Mouse (Mus musculus) testis, adult 2 months (tissue): ENCODE data around the gene Olfr644.

Experiments used
- CTCF ChIP-seq: fragments of 200-500 bp; IDR thresholded peaks from 2 replicates; pipeline ENCODE4 v1.5.1; 2012; ENCODE audit warnings: low read depth, mild to moderate bottlenecking, inconsistent platforms, low read length, moderate library complexity; ENCODE audit not compliant: control insufficient read depth, insufficient read depth, insufficient replicate concordance
- POLR2A ChIP-seq: fragments of 200-500 bp; IDR thresholded peaks from 2 replicates; pipeline ENCODE4 v1.6.1; 2012; ENCODE audit warnings: low read depth, mild to moderate bottlenecking, inconsistent platforms, low read length, moderate library complexity; ENCODE audit not compliant: control insufficient read depth

DNA sequence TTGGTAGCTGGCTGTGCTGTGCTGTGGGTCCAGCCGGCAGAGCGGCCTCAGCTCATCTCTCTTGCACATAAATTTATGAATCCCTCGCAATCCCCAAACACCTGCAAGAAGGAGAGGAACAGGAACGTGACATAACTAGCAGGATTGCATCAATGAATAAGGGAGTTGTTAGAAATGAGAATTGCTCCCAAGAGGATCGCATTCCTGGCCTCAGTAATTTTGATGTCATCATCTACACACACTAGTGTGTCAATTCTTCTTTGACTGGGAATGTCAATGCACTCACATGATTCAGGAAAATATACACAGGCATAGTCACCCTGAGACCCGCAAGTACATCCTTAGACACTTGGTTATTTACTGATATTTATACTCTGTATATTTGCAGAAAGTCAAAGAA lies 46.2 kb downstream of the Olfr644 start, which contains the start of gene Olfr640:
- no peak for TF ChIP-seq CTCF
- TF ChIP-seq POLR2A = no peak
